Mouse (Mus musculus) right cerebral cortex, postnatal 10 days (tissue): ENCODE measurements around the gene Clba1.
A peak's percentile ranks its signal among the peaks of the same experiment; 100 is the strongest.

Source experiments
- DNase-seq, 2 experiments: peaks; one replicate each; pipeline ENCODE4 v3.0.0; 2021; ENCODE audit warnings: low spot score in 2 of 2

The Clba1 gene

DNA sequence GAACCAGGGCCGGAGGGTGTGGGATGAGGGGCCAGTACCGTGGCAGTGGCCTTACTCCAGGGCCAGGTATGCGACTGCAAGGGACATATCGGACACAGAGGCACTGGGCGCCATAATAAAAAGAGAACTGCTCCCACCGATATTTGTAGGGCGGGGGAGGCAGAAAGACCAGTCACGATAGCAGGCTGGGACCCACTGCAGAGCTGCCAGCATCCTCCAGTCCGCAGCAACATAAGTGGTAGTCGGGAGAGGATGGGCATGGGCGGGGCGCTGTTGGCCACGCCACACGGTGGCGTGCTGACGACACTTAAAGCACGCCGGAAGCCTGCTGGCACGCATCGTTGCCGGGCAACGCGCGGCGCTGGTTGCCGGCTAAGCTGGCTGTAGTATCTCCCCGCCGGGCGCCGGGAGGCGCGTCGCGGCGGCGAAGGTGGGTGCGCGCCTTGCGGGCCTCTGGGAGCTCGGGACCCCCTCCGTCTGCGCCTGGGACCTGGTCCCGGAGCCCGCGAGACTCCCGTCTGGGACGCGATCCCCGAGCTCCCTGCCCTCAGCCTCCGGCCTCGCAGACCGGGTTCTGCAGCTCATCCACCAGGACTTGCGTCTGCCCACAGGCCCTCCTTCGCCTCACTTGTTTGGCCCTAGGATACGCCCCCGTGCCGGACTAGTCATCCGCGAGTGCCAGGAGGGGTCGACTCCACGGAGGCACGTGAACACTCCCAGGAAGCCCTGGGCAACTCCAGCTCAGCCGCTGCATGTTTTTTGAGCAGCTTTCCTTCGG is at the start of gene Clba1:
Gene Clba1, plus strand, starts transcription at position 351 of the 778 bp plus-strand sequence.
- DNase-seq: peak; percentile 96 to 97

DNA sequence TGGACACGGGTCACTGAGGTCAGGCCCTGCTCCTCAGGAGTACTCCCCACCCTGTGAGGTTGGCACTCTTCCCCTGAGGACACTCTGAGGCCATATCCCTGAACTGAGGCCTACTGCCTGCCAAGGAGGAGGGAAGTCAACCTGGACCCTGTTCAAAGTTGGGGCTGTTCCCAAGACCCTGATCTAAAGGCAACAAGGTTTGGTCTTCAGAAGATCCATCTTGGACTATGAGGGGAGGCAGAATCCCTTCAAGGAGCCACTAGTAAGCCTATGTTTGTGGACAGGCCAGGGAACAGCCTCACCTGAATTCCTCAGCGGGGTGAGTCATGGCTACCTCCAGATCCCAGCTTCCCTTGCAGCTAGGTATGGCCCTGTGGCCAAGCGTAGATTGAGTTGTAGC is 49.3 kb upstream of the Clba1 start:
- peak; percentile 17 to 21 for DNase-seq

DNA sequence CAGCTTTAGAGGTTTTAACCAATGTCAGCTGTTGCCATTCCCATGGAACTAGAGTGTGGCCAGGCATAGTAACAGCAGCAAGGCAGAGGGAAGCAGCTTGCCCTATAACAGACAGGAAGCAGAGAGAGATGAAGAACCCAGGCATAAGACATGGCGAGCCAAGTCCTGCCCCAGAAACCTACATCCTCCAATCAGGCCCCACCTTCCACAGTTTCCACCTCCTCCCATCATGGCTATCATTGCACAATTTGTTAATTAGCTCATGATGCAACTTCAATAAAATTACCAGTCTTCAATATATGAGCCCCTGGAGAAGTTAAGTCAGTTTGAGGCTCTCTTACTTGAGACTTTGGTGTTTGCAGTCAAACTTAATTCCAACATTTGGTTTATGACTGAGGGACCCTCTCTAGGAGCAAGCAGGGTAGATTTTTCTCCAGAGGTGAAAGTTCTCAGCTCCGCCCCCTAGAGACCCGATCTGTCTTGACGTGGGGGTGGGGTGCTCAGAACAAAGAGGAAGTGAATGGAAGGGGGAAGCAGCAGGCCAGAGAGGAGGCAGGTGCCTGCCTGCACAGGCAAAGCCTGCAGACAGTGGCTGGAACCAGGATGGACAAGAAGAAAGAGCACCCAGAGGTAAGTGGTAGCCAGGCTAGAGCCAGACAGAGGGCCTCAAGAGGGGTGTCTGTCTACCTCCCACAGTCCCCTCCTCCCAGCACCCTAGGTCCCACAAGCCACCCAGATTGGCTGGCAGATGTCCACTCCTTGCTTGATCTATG is 48.4 kb upstream of the Clba1 start, which contains the start of gene Pld4:
Gene Pld4, plus strand, starts transcription at position 502 of the 773 bp plus-strand sequence.
- peak; percentile 51 to 54 for DNase-seq

- DNase-seq: peak; percentile 18 to 26
Observed at GRCm38 (mm10) chr12:112761411-112761810, 47.3 kb upstream of the Clba1 start.

DNA sequence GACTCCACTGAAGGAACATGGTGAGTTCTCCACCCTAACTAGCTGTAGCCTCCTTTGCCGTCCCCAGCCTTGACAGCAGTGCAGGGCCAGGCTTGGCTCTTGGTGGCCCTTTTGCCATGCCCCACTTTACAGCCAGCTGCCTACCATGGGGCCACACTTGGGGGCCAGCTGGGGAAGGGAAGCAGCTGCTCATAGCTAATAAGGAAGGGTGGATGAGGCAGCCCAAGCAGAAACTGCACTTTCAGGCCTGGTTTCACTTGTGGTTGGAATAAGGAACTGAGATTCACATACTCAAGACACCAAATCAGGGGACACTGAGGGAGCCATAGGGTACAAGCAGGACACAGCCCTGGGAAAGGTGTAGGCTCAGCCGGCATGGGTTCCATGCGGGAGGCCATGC is 46.7 kb upstream of the Clba1 start:
- peak; percentile 47 to 50 for DNase-seq

DNA sequence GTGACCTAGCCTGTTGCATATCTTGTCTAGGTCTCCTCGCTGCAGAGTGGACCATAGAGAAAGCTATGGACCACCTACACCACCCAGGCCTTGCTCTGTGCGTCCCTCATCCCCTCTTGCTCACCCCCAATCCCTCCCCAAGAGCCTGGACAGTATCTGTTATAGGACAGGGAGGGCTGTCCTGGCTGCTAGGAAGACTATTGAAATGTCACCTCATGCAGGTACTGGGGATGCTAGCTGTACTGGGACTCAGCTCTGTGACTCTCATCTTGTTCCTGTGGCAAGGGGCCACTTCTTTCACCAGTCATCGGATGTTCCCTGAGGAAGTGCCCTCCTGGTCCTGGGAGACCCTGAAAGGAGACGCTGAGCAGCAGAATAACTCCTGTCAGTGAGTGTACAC is 45.6 kb upstream of the Clba1 start:
- no peak for DNase-seq

DNA sequence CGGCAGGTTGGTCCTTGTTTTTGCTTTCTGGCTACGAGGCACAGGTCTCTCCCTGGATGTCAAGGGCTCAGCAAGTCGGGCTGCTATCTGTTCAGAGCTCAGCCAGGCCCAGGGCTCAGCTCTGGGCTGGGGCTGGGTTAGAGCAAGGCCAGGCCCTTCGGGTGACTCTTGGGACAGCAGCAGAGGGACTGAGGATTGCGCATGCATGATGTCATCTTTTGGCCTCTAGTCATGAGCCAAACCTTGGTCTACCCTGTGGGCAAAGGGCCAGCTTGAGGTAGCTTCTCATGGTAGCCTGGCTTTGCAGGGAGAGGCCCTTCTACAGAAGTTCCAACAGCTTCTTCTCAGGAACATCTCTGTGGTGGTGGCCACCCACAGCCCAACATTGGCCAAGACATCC is 44.6 kb upstream of the Clba1 start:
- DNase-seq: peak in 1 of 2 experiments; percentile 19

GRCm38 (mm10) chr12:112764991-112765390 is 43.7 kb upstream of the Clba1 start:
- no peak for DNase-seq

DNA sequence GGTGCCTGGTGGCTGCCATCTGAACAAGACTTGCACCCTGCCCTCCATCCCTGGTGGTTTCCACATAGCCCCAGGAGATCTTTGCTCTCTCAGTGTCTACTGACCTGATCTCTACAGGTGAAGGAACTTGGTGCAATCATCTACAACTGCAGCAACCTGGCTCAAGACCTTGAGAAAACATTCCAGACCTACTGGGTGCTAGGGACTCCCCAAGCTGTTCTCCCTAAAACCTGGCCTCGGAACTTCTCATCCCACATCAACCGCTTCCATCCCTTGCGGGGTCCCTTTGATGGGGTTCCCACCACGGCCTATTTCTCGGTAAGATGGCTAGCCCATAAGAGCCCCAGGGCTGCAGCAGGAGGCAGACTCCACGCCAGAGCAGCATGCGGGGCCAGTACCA is 42.2 kb upstream of the Clba1 start:
- DNase-seq: no peak

DNA sequence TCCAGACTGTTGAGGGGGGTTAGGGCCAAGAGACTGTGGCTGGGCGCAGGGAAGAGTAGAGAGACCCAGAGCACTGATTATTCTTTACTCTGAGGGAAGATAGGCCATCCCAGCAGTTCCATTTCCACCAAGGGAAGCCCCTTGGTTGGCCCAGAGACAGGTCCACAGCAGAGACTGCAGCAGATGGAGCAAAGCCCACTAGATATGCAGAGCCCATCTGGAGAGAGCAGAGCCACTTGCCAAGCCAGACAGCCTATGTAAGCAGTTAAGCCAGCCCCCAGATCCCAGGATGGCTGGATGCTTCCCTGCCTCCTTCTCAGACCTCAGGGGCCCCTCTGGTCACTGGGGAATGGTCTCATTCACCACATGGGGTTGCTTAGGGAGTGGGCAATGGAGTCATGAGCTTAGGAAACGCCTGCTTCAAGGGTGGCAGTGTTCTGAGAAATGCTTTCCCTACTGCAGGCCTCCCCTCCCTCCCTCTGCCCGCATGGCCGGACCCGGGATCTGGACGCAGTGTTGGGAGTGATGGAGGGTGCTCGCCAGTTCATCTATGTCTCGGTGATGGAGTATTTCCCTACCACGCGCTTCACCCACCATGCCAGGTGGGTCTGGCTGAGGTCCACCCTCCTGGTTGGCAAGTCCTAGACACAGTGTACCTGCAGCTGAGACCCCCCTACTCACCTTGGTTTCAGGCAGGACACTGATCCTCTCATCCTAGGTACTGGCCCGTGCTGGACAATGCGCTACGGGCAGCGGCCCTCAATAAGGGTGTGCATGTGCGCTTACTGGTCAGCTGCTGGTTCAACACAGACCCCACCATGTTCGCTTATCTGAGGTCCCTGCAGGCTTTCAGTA is 41.5 kb upstream of the Clba1 start:
- DNase-seq: peak; percentile 63 to 72

DNA sequence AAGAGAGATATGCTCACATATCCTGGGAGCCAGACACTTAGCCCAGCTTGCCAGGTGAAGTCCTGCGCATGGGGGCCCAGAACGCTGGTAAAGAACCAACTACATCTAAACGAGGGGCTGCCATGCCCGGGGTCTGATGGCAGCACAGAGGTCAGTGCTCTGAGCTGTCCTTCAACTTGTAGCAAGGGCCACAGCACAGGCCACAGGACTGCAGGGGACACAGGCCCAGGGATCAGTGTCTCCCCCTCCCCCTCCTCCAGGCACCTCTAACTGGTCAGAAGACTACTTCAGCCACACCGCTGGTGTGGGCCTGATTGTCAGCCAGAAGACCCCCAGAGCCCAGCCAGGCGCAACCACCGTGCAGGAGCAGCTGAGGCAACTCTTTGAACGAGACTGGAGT is 40.6 kb upstream of the Clba1 start:
- DNase-seq: peak in 1 of 2 experiments; percentile 18

DNA sequence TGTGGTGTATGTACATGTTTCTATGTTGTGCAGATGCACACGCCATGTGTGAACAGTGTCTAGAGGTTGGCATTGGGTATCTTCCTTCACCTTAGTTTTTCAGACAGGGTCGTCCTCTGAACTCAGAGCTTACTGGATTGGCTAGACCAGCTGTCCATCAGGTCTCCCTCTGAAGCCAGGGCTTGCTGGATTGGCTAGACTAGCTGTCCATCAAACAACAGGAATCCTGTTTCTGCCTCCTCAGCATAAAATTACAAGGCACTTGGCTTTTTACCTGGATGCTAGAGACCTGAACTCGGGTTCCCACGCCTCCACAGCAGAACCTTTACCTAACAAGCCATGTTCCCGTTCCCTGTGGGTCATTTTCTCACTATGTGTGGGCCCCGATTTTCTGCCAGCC is 39.7 kb upstream of the Clba1 start:
- DNase-seq: peak; percentile 46

DNA sequence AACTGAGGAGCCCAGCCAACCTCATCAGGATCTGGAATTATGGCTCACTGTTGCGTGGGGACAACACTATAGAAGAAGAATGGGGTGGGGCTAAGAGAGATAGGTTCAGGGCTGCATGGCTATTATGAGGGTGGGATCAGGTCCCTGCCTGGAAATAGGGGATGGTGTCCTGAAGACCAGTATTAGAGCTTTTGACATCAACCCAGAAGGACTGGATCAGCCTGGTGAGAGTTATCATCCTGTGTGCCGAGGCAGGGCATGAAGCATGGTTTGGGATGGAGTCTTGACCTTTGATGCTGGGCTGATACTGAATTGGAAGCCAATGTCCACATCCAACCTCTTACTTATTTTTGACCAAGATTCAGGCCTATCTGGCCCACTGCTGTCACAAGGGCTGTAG is 39.0 kb upstream of the Clba1 start:
- DNase-seq: no peak

- DNase-seq: peak in 1 of 2 experiments; percentile 18
Observed at GRCm38 (mm10) chr12:112770396-112770795, 38.3 kb upstream of the Clba1 start.

DNA sequence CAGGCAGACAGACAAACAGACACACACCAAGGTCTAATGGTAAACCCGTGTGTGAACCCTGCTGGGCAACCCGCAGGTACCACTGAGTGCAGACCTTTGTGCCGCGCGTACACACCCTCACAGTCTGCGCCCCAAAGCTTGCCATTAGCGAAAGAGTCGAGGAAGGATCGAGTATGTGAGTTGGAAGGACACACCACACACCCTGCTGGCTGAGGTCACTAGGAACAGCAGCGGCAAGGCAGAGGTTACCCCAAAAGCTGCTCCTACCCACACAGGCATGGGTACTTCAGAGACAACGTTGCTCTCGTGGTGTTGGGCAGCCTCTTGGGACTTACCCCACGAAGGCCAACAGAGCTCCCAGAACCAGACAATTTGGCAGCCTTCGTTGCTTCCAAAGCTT is 36.4 kb upstream of the Clba1 start:
- peak in 1 of 2 experiments; percentile 16 for DNase-seq

GRCm38 (mm10) chr12:112773366-112773765 is 35.4 kb upstream of the Clba1 start:
- DNase-seq: no peak

GRCm38 (mm10) chr12:112774026-112774425 is 34.7 kb upstream of the Clba1 start:
- no peak for DNase-seq

GRCm38 (mm10) chr12:112774481-112774880 is 34.3 kb upstream of the Clba1 start:
- DNase-seq: no peak

- DNase-seq: no peak
Observed at GRCm38 (mm10) chr12:112791026-112791425, 17.7 kb upstream of the Clba1 start.

DNA sequence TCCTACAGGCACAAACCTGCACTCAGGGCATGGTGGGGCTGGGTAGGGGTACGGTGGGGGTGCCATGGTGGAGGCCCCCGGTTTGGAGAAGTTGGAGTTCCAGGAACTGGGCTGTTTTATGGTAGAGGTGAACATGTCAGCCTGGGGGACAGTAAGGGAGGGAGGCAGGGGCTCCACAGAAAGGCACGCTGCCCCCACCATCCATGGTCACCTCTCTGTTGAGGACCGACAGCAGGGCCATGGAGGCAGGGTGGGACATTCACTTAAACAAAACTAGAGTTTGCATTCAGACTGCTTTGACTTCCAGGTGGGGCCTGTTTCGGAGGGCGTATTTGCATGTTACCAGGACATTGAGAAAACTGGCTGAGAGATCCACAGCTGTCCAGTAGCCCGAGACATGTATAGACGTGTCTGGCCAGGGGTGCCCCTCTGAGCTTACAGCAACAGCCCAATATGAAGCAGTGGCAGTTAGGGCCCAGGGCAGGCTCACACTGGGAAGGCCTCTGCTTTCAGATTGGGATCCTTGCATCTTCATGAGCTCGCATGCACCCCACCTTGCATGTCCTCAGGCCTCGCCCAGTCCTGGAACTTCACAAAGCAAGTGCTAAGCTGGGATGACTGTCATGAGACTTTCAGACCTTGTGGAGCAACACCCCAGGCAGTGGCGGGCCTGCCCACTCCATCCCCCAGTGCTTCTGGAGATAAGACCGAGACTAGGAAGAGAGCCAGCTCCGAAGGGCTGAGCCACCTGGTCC is 15.0 kb upstream of the Clba1 start:
- no peak for DNase-seq

DNA sequence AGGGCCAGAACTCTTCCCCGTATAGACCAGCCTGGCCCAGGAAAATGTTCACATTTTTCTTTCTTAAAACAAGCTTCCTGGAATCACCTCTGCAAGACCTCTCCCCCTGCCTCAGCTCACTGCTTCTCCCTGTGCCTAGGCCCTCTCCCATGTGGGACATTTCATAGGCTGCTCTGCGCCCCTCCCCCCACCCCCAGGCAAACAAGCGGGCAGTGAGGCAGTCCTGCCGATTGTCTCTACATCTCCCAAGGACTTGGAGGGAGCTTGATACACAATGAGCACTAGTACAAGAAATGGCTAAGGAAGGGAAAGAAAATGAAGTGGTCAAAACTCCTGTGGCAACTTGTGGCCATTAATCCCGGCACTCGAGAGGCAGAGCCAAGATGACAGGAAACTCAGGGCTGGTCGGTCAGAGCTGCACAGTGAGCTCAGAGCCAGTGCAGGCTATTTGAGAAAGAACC is 14.4 kb upstream of the Clba1 start:
- DNase-seq: no peak
